Mouse (Mus musculus): ENCODE data around the gene Snap91.

Gene Snap91

DNA sequence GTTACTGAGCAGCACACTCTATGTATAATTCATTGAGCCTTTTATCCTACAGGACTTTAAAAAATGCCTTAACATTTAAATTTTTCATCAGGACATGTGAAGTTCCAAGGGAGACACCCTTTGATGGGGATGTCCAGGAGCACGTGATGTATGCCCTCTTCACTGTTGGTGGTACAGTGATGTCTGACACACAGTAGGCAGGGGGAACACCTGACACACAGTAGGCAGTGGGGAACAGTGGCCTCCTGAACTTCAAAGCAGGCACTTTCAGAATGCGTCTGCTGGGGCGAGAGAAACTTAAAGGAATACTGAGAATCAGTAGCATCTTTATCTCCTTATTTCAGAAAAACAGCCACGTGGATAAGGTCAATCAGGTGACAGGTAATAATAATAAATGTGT, 62.8 kb downstream of the Snap91 start:
- DNase-seq (ENCODE audit: extremely low read depth, insufficient read length, low spot score): no peak

DNA sequence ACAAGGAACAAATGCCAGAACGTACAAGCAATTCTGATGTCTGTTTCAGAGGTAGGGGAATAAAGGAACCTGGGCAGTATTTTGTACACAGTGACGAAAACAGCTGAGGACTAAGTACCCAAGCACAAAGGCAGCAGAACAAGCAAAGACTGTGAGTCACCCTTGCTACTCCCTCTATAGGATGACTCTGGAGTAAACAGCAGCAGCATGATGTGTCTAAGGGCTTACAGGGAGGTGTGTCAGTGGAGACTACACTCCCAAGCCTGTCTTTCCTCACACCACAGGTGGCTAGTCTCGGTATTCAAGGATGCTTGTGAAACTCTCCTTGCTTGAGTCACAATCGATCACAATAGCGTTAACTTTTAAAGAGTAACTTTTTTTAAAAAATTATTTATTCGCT, 66.1 kb downstream of the Snap91 start:
- no peak for DNase-seq (ENCODE audit: extremely low read depth, insufficient read length, low spot score)

- DNase-seq (ENCODE audit: extremely low read depth, insufficient read length, low spot score): no peak
These were observed 67.1 kb downstream of the Snap91 start for GRCm38 (mm10) chr9:86813327-86813726.

- DNase-seq (ENCODE audit: extremely low read depth, insufficient read length, low spot score): no peak
These were observed 69.7 kb downstream of the Snap91 start for GRCm38 (mm10) chr9:86810696-86811232.

- DNase-seq (ENCODE audit: extremely low read depth, insufficient read length, low spot score): no peak
These were observed 70.2 kb downstream of the Snap91 start for GRCm38 (mm10) chr9:86810213-86810612.

- DNase-seq (ENCODE audit: extremely low read depth, insufficient read length, low spot score): no peak
These were observed 79.8 kb downstream of the Snap91 start for GRCm38 (mm10) chr9:86800600-86801163.

DNA sequence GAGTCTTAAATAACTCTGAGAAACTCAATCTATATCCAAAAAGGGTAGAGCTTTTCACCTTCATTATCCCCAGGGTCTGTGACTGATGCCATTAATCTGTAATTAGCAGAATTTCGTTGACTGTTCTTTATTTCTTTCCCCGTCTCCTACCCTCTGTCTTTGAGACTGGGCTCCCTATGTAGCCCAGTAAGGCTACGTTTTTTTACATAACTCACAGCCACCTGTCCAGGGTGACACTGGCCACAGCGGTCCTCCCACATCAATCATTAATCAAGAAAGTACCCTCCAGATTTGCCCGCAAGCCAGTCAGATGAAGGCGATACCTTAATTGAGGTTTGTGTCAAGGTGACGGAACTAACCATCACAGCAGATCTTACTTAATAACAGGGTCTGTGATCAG, 81.4 kb downstream of the Snap91 start:
- DNase-seq (ENCODE audit: extremely low read depth, insufficient read length, low spot score): no peak

DNA sequence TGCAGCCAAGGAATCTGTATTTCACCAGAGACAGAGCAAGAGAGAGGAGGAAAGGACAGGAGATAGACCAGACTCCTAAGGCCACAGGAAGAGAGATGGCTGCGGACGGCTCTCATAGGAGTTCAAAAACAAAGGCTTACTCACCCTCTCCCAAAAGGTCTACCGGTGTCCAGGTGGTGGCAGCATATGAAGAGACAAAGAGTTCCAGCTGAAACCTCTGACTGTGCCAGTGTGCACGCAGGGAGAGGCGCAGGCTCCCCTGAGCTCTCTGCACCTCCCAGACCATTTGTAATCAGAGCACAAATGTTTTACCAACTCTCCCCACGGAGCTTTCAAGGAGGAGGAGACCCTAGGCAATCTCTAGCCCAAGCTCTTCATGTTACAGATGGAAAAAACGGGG, 81.8 kb downstream of the Snap91 start:
- DNase-seq (ENCODE audit: extremely low read depth, insufficient read length, low spot score): no peak

DNA sequence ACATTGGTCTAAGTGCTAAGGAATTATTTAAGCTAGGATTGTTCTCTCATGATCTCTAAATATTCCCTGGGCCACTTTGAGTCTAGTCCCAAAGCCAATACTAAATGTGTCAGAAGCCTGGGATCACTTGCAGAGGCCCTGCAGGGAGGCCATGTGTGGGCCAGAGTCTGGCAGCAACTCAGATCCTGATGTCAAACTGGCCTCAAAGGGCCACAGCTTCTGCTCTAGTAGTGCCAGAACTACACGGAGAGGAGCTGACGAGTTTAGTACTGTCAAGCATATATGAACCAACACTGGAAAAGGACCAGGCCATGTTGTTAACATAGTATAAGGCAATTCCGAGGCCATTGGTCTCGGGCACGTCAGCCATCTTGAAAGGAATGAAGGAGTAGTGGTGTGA, 82.3 kb downstream of the Snap91 start:
- no peak for DNase-seq (ENCODE audit: extremely low read depth, insufficient read length, low spot score)

DNA sequence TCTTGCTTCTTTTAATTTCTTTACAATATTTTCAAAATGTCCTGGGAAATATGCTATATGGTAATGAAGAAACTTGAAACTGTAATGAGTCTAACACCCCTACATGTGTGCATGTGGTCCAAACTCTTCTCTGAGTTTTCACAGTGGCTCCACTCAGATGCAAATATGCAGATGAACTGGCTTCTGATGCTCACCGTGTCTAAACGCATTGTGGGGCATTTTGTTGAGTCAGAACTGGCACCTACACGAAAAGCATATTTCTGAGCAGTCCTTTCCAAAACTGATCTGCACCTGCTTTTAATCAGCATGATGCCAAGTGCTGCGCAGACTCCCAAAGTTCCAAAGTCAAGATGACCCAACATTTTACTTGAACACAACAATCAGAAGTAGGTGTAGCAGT, 82.9 kb downstream of the Snap91 start:
- no peak for DNase-seq (ENCODE audit: extremely low read depth, insufficient read length, low spot score)

- no peak for DNase-seq (ENCODE audit: extremely low read depth, insufficient read length, low spot score)
These were observed 85.2 kb downstream of the Snap91 start for GRCm38 (mm10) chr9:86795236-86795635.

- DNase-seq (ENCODE audit: extremely low read depth, insufficient read length, low spot score): no peak
These were observed 88.5 kb downstream of the Snap91 start for GRCm38 (mm10) chr9:86791927-86792326.

DNA sequence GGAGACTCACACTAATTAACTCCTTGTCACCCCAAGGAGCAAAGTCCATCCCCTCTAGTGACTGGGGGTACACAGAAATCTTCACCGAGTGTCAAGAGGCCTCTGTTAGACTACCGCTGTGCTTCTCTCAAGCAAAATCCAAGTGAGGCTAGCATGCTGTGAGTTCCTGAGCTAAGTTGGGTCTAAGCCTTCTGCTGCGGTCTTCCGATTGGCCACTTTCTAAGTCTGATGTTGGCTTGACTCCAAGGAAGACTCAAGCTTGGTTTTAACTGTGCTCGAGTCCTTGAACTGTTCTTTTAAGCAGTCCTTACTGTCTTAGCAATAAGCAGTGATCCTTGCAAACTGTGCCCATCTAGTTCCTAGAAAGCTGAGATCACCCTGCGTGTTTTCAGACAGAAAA, 91.3 kb downstream of the Snap91 start:
- DNase-seq (ENCODE audit: extremely low read depth, insufficient read length, low spot score): no peak

DNA sequence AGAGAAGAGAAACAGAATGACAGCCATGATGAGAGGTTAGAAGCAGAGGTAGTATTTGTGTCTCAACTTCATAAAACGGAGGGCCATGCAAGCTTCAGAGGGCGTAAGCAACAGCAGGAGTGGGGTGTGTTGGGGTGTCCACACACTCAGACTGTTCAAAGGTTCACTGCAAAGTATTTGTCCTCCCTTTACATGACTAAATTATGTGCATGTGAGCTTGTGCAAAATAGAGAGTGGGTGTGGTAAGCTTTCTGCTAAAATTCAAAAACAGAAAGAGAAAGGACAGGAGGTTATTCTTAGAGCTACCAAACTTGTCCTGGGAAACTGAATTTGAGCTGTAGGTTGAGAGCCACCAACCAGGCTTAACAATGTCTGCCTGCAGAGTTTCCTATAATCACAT, 97.6 kb downstream of the Snap91 start:
- DNase-seq (ENCODE audit: extremely low read depth, insufficient read length, low spot score): no peak

DNA sequence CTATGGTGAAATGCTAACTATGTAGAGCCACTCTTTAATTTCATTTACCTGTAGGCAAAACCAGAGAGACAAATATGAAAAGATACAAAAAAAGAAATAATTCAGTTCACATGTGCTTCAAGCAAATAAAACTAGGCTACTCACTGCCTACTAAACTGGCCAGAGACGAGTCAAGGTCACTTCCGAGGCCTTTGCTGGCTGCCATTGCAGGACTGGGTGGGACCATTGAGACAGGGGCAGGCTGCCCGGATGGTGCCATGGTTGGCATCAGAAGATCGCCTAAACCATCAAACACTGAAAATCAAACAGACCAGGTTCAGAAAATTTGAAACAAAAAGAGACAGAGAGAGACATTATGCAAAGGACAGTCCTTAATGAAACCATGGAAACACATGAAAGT, 99.0 kb downstream of the Snap91 start:
- no peak for DNase-seq (ENCODE audit: extremely low read depth, insufficient read length, low spot score)

DNA sequence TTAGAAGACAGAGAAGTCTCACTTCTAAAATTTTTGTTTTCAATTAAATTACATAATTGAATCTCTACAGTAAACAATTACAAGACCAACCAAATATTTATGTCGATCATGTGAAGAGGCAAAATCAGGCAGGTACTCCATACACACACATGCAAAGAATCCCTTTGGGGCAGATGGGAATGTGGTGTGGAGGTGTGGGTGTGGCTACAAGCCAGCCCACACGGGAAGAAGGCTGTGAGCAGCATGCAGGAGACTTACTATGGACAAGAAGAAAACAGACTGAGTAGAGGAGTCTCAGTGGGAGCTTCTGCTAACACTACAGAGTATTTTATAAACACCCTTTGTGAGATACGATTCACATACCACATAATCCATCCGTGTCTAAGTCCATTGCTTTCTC, 102.2 kb downstream of the Snap91 start:
- no peak for DNase-seq (ENCODE audit: extremely low read depth, insufficient read length, low spot score)

DNA sequence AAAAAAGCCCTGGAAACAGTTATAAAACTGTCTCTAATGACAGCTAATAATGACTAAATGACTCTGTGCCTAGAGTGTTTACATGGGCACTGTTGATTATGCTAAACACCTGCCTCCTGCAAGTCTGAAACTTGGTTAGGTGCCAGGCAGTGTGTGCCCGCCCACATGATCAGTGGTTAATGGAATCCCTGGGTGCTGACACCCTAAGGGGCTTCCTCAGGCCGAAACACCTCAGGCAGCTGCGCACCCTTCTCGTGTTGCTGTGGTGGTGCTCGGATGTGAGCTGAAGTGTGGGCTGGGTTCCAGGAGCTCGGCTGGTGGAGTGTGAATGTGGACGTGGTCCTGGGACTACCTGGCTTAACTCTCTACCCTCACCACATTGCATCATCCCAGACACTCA, 103.1 kb downstream of the Snap91 start:
- no peak for DNase-seq (ENCODE audit: extremely low read depth, insufficient read length, low spot score)

GRCm38 (mm10) chr9:86775374-86775773, 105.1 kb downstream of the Snap91 start:
- DNase-seq (ENCODE audit: extremely low read depth, insufficient read length, low spot score): no peak

DNA sequence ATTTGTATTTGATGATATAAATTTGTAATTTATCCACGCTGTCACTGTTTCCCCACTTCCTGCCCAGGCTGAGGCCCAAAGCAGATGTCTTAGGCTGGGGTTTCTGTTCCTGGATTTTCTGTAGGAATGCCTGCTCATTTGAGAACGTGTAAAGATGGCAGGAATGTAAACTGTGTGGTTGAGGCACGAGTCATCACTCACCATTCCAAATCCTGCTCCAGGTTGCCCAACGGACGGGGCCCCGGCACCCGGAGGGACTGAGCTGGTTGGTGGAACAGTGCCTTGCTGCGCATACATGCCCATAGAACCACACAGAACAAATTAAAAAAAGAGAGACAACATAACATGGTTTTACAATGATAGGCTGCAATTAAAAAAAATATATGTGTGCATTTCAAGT, 106.5 kb downstream of the Snap91 start:
- DNase-seq (ENCODE audit: extremely low read depth, insufficient read length, low spot score): peak; percentile 38

GRCm38 (mm10) chr9:86772897-86773296, 107.6 kb downstream of the Snap91 start:
- no peak for DNase-seq (ENCODE audit: extremely low read depth, insufficient read length, low spot score)

- DNase-seq (ENCODE audit: extremely low read depth, insufficient read length, low spot score): no peak
These were observed 113.5 kb downstream of the Snap91 start for GRCm38 (mm10) chr9:86766991-86767390.

- no peak for DNase-seq (ENCODE audit: extremely low read depth, insufficient read length, low spot score)
These were observed 116.5 kb downstream of the Snap91 start for GRCm38 (mm10) chr9:86764002-86764401.
